Mouse (Mus musculus) heart, postnatal 0 days (tissue): ENCODE measurements around the gene Cryab. TPM values are rescaled to one million over a fixed set of nuclear protein-coding genes. Genes with fewer than 3 reads are reported as not detected.

Experiments used
- ATAC-seq: fragments of 200-750 bp; cut with Nextera tagmentation; 2 replicates; pipeline ENCODE4 v1.8.0; 2017; ENCODE audit warnings: low read depth, moderate number of reproducible peaks, moderate library complexity; ENCODE audit not compliant: insufficient read depth
- DNase-seq: peaks from one replicate; pipeline ENCODE4 v3.0.0-alpha.2; 2016; ENCODE audit warnings: low spot score
- H3K27ac ChIP-seq: fragments of 300-500 bp; sonication (generic); 2 replicates; pipeline ENCODE4 v1.5.1; 2014; ENCODE audit warnings: low read depth, mild to moderate bottlenecking
- H3K27me3 ChIP-seq: fragments of 300-500 bp; sonication (generic); 2 replicates; pipeline ENCODE4 v1.6.1; 2014; ENCODE audit warnings: low read length, mixed read lengths; ENCODE audit not compliant: control insufficient read depth, insufficient read depth
- H3K36me3 ChIP-seq: fragments of 300-500 bp; sonication (generic); replicated peaks from 2 replicates; pipeline ENCODE4 v1.6.1; 2014; ENCODE audit warnings: low read length, mixed read lengths; ENCODE audit not compliant: control insufficient read depth, insufficient read depth
- H3K4me1 ChIP-seq: fragments of 300-500 bp; sonication (generic); 2 replicates; pipeline ENCODE4 v1.6.1; 2014; ENCODE audit warnings: antibody characterized with exemption; ENCODE audit not compliant: control insufficient read depth, insufficient read depth
- H3K4me2 ChIP-seq: fragments of 300-500 bp; sonication (generic); 2 replicates; pipeline ENCODE4 v1.6.1; 2014; ENCODE audit warnings: low read depth, mild to moderate bottlenecking, low read length, moderate library complexity
- H3K4me3 ChIP-seq: fragments of 300-500 bp; sonication (generic); 2 replicates; pipeline ENCODE4 v1.5.1; 2014; ENCODE audit warnings: low read depth, low read length
- H3K9ac ChIP-seq: fragments of 300-500 bp; sonication (generic); replicated peaks from 2 replicates; pipeline ENCODE4 v1.6.1; 2014; ENCODE audit warnings: low read depth, low read length, mixed read lengths
- H3K9me3 ChIP-seq: fragments of 300-500 bp; sonication (generic); replicated peaks from 2 replicates; pipeline ENCODE4 v1.6.1; 2016; ENCODE audit warnings: low read length; ENCODE audit not compliant: control insufficient read depth
- CTCF ChIP-seq: IDR thresholded peaks from 2 replicates; pipeline ENCODE4 v1.5.1; 2016; ENCODE audit warnings: antibody characterized with exemption, control low read depth, low read depth
- EP300 ChIP-seq: IDR thresholded peaks from 2 replicates; pipeline ENCODE4 v1.6.1; 2016; ENCODE audit warnings: antibody characterized with exemption, low read depth
- WGBS: fragments of 180-500 bp; shearing (Covaris S2); extraction: QIAGEN DNeasy Blood & Tissue Kit; methylation state at CpG from one replicate; pipeline ENCODE4 v1.1.7; 2014; 5-methylcytosine and 5-hydroxymethylcytosine counted together
- polyA plus RNA-seq: library from polyadenylated mRNA; unstranded; fragments of >200 nt; fragmentation: Nextera tagmentation; extraction: Ambion mirVana; gene quantifications from 2 replicates; pipeline ENCODE4 v1.2.1, GENCODE M21; 2015
- total RNA-seq: library from RNA; depleted of rRNA; stranded (reverse); fragments of >200 nt; gene quantifications from 2 replicates; pipeline ENCODE4 v1.2.3, GENCODE M21; 2014; ENCODE audit warnings: low replicate concordance

Gene Cryab
- total and polyA plus RNA-seq, 2 experiments from 2014 or later, result 766 to 1,736 TPM

DNA sequence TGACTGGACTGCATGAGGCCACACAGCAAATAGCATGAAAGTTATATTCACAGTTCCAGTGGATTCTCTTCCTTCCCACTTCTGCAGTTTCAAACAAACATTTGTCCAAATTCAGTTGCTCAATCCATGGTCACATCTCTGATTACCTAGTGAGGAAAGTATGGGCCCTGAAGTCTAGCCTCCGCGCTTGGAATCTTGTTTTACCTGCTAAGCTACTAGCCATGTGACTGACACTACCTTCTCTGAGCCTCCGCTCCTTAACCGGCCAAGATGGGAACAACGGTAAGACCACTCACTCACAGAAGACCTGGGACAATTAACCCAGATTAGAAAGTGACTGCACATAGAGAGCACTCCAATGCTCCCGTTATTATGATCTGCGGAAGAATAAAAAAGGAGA lies 5.3 kb upstream of the Cryab start:
- H3K27me3 ChIP-seq, result no peaks in the 10 kb centered on the region
- H3K9ac ChIP-seq, result peak overlapping the region; percentile 64
- no peaks in the 10 kb centered on the region for H3K36me3 ChIP-seq
- peak overlapping the region; percentile 61 for H3K4me2 ChIP-seq
- 20% methylated on average over 7 of the region's 7 CpGs for WGBS
- no peak for DNase-seq
- peak overlapping the region; percentile 47 for H3K4me3 ChIP-seq
- peak overlapping the region; percentile 83 for H3K27ac ChIP-seq
- no peaks in the 10 kb centered on the region for H3K9me3 ChIP-seq
- TF ChIP-seq CTCF (no peak), EP300 (no peak)
- ATAC-seq, result no peak
- H3K4me1 ChIP-seq, result peaks cover 26% of the 10 kb centered on the region; the same call in 1 of the 2 replicates

DNA sequence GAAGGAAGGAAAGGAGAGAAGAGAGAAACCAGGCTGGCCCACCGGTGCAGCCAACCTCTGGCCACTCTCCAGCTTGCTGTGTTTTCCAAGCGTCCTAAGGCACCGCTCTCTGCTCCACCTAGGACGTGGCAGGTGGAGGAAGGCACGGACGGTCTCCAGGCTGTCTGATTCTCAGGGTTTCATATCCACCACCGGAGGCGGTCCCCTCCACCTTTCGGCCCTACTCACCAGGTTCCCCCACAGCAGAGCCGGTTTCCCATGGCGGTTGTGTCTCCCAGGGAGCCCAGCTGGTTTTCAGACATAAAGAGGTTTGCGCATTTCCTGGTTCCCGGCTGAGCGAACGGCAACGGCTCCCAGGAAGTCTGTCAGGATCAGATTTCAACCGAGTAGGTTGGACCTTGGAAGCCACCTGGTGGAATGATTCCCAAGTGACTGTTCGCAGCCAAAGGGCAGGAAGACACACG lies 4.9 kb upstream of the Cryab start, which contains the start of gene 2310030G06Rik:
TSS of gene 2310030G06Rik (minus strand) at position 323 of the 464 bp plus-strand sequence.
- DNase-seq, result peak; percentile 53
- peak; percentile 48; the same call in 1 of the 2 replicates for ATAC-seq

GRCm38 (mm10) chr9:50750706-50751105 lies 419 bp upstream of the Cryab start:
- peaks cover under 1% of the 10 kb centered on the region; the same call in 1 of the 2 replicates for H3K36me3 ChIP-seq
- ATAC-seq (no peak), DNase-seq (no peak)
- no peaks in the 10 kb centered on the region for H3K27me3 ChIP-seq
- 19% methylated on average over 6 of the region's 6 CpGs for WGBS
- TF ChIP-seq EP300 (no peak), CTCF (no peak)
- H3K9me3 ChIP-seq, result no peaks in the 10 kb centered on the region
- H3K4me2 ChIP-seq, result peak overlapping the region; percentile 86
- H3K27ac ChIP-seq, result peak overlapping the region; percentile 99
- H3K9ac ChIP-seq, result peak overlapping the region; percentile 81; the same call in 1 of the 2 replicates
- peak overlapping the region; percentile 74 for H3K4me3 ChIP-seq
- peaks cover 21% of the 10 kb centered on the region; the same call in 1 of the 2 replicates for H3K4me1 ChIP-seq

More for the DNA sequence above, 4.9 kb upstream of the Cryab start, which contains the start of gene 2310030G06Rik:
- 4% methylated on average over 19 of the region's 19 CpGs for WGBS
- TF ChIP-seq EP300 (no peak), CTCF (peak; percentile 20; the same call in 1 of the 2 replicates)
- peak within 1 kb of the TSS; percentile 83 for H3K27ac ChIP-seq
- no peaks in the 10 kb centered on the region for H3K9me3 ChIP-seq
- peaks cover 26% of the 10 kb centered on the region; the same call in 1 of the 2 replicates for H3K4me1 ChIP-seq
- no peaks in the 10 kb centered on the region for H3K36me3 ChIP-seq
- H3K9ac ChIP-seq, result peak within 1 kb of the TSS; percentile 64
- no peaks in the 10 kb centered on the region for H3K27me3 ChIP-seq
- peak within 1 kb of the TSS; percentile 61 for H3K4me2 ChIP-seq
- H3K4me3 ChIP-seq, result peak within 1 kb of the TSS; percentile 47

DNA sequence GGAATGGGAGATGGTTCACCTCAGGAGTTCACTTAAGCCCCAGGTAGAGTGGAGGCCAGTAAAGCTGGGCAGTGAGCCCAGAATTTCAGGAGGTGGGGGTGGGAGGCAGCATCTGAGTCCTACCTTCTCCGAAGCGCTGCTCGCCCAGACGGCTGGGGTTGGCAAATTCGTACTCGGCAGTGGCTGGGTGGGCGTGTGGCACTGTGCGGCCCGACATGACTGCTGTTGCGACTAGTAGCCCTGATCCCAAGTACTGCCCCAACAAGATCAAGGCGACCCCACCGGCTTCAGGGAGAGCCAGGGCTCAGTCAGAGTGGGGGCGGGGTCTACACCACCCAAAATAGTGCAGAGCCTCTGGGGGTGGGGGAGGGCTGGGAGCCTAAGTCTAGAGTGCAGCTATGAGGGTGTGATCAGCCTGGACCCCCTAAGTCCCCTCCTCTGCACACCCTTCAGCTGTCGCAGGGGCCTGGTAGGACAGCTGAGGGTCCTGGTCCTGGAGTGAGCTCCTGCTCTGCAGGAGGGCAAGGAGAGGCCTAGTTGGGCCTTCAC lies 1.0 kb downstream of the Cryab start, which contains the start of gene Hspb2:
TSS of gene Hspb2 (minus strand) at position 301 of the 549 bp plus-strand sequence.
- DNase-seq (peak; percentile 69), ATAC-seq (peak; percentile 69)

DNA sequence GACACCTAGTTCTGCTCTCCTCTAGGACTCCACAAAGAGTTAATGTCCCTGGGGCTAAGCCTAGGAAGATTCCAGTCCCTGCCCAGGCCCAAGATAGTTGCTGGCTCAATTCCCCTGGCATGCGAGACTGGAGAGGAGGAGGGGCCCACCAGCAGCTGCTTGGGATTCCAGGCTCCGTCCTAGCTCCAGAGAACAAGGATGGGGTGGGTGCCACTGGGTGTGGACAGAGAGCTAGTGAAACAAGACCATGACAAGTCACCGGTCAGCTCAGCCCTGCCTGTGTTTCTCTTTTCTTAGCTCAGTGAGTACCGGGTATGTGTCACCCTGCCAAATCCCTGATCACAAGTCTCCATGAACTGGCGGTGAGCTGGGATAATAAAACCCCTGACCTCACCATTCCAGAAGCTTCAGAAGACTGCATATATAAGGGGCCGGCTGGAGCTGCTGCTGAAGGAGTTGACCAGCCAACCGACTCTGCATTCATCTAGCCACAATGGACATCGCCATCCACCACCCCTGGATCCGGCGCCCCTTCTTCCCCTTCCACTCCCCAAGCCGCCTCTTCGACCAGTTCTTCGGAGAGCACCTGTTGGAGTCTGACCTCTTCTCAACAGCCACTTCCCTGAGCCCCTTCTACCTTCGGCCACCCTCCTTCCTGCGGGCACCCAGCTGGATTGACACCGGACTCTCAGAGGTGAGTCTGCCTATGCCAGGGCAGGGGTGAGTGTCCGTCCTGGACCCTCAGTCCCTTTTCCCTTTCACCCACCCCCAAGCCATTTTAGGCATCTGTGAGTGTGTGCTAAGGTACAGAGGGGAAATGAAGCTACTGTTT lies 1.9 kb downstream of the Cryab start:
- Histone ChIP-seq H3K27me3 (no peaks in the 10 kb centered on the region), H3K4me3 (peak overlapping the region; percentile 74), H3K9ac (peak overlapping the region; percentile 94), H3K9me3 (no peaks in the 10 kb centered on the region), H3K27ac (peak overlapping the region; percentile 99), H3K36me3 (peaks cover 14% of the 10 kb centered on the region), H3K4me2 (peak overlapping the region; percentile 86), H3K4me1 (peaks cover 7% of the 10 kb centered on the region; the same call in 1 of the 2 replicates)
- peak; percentile 98 for DNase-seq
- WGBS, result 17% methylated on average over 17 of the region's 17 CpGs
- TF ChIP-seq EP300 (peak; percentile 49), CTCF (0 out of 2 replicates have a peak, but pooled peaks have one; percentile 5)
- ATAC-seq, result peak; percentile 92

More for the DNA sequence above, 1.0 kb downstream of the Cryab start, which contains the start of gene Hspb2:
- peak within 1 kb of the TSS; percentile 74 for H3K4me3 ChIP-seq
- H3K4me2 ChIP-seq, result peak within 1 kb of the TSS; percentile 86
- TF ChIP-seq EP300 (no peak), CTCF (no peak)
- peak within 1 kb of the TSS; percentile 94 for H3K9ac ChIP-seq
- no peaks in the 10 kb centered on the region for H3K27me3 ChIP-seq
- H3K9me3 ChIP-seq, result no peaks in the 10 kb centered on the region
- H3K36me3 ChIP-seq, result peaks cover 14% of the 10 kb centered on the region
- H3K4me1 ChIP-seq, result peaks cover 14% of the 10 kb centered on the region; the same call in 1 of the 2 replicates
- peak within 1 kb of the TSS; percentile 99 for H3K27ac ChIP-seq
- WGBS, result 22% methylated on average over 14 of the region's 14 CpGs
